Mouse (Mus musculus) heart, postnatal 0 days (tissue): ENCODE data around the gene Timeless. TPM values are rescaled to one million over a fixed set of nuclear protein-coding genes. Genes with fewer than 3 reads are reported as not detected.

Source experiments
- ATAC-seq: fragments of 200-750 bp; cut with Nextera tagmentation; 2 replicates; pipeline ENCODE4 v1.8.0; 2017; ENCODE audit warnings: low read depth, moderate number of reproducible peaks, moderate library complexity; ENCODE audit not compliant: insufficient read depth
- DNase-seq: peaks from one replicate; pipeline ENCODE4 v3.0.0-alpha.2; 2016; ENCODE audit warnings: low spot score
- H3K27ac ChIP-seq: fragments of 300-500 bp; sonication (generic); 2 replicates; pipeline ENCODE4 v1.5.1; 2014; ENCODE audit warnings: low read depth, mild to moderate bottlenecking
- H3K27me3 ChIP-seq: fragments of 300-500 bp; sonication (generic); 2 replicates; pipeline ENCODE4 v1.6.1; 2014; ENCODE audit warnings: low read length, mixed read lengths; ENCODE audit not compliant: control insufficient read depth, insufficient read depth
- H3K36me3 ChIP-seq: fragments of 300-500 bp; sonication (generic); replicated peaks from 2 replicates; pipeline ENCODE4 v1.6.1; 2014; ENCODE audit warnings: low read length, mixed read lengths; ENCODE audit not compliant: control insufficient read depth, insufficient read depth
- H3K4me1 ChIP-seq: fragments of 300-500 bp; sonication (generic); 2 replicates; pipeline ENCODE4 v1.6.1; 2014; ENCODE audit warnings: antibody characterized with exemption; ENCODE audit not compliant: control insufficient read depth, insufficient read depth
- H3K4me2 ChIP-seq: fragments of 300-500 bp; sonication (generic); 2 replicates; pipeline ENCODE4 v1.6.1; 2014; ENCODE audit warnings: low read depth, mild to moderate bottlenecking, low read length, moderate library complexity
- H3K4me3 ChIP-seq: fragments of 300-500 bp; sonication (generic); 2 replicates; pipeline ENCODE4 v1.5.1; 2014; ENCODE audit warnings: low read depth, low read length
- H3K9ac ChIP-seq: fragments of 300-500 bp; sonication (generic); replicated peaks from 2 replicates; pipeline ENCODE4 v1.6.1; 2014; ENCODE audit warnings: low read depth, low read length, mixed read lengths
- H3K9me3 ChIP-seq: fragments of 300-500 bp; sonication (generic); replicated peaks from 2 replicates; pipeline ENCODE4 v1.6.1; 2016; ENCODE audit warnings: low read length; ENCODE audit not compliant: control insufficient read depth
- CTCF ChIP-seq: IDR thresholded peaks from 2 replicates; pipeline ENCODE4 v1.5.1; 2016; ENCODE audit warnings: antibody characterized with exemption, control low read depth, low read depth
- EP300 ChIP-seq: IDR thresholded peaks from 2 replicates; pipeline ENCODE4 v1.6.1; 2016; ENCODE audit warnings: antibody characterized with exemption, low read depth
- WGBS: fragments of 180-500 bp; shearing (Covaris S2); extraction: QIAGEN DNeasy Blood & Tissue Kit; methylation state at CpG from one replicate; pipeline ENCODE4 v1.1.7; 2014; 5-methylcytosine and 5-hydroxymethylcytosine counted together
- polyA plus RNA-seq: library from polyadenylated mRNA; unstranded; fragments of >200 nt; fragmentation: Nextera tagmentation; extraction: Ambion mirVana; gene quantifications from 2 replicates; pipeline ENCODE4 v1.2.1, GENCODE M21; 2015
- total RNA-seq: library from RNA; depleted of rRNA; stranded (reverse); fragments of >200 nt; gene quantifications from 2 replicates; pipeline ENCODE4 v1.2.3, GENCODE M21; 2014; ENCODE audit warnings: low replicate concordance

Gene Timeless
- total and polyA plus RNA-seq, 2 experiments from 2014 or later: 11.1 to 15.2 TPM

GRCm38 (mm10) chr10:128247020-128247732, 15.3 kb downstream of the Timeless start:
- no peaks in the 10 kb centered on the region for H3K9me3 ChIP-seq
- H3K9ac ChIP-seq: no peak overlapping the region
- H3K36me3 ChIP-seq: peaks cover 44% of the 10 kb centered on the region
- peak; percentile 83 for DNase-seq
- peaks cover 12% of the 10 kb centered on the region; the same call in 1 of the 2 replicates for H3K4me1 ChIP-seq
- peak overlapping the region; percentile 84 for H3K27ac ChIP-seq
- H3K4me2 ChIP-seq: peak overlapping the region; percentile 49
- WGBS: 66% methylated on average over 17 of the region's 17 CpGs
- H3K27me3 ChIP-seq: no peaks in the 10 kb centered on the region
- ATAC-seq: peak; percentile 68
- TF ChIP-seq EP300 (peak; percentile 76), CTCF (no peak)
- H3K4me3 ChIP-seq: peak overlapping the region; percentile 33

GRCm38 (mm10) chr10:128250565-128250964, 18.7 kb downstream of the Timeless start:
- ATAC-seq (no peak), DNase-seq (no peak)
- Histone ChIP-seq H3K4me1 (0 out of 2 replicates have a peak, but pooled peaks cover 6% of the 10 kb centered on the region), H3K9me3 (no peaks in the 10 kb centered on the region), H3K27ac (no peak overlapping the region), H3K36me3 (peaks cover 45% of the 10 kb centered on the region), H3K27me3 (no peaks in the 10 kb centered on the region), H3K9ac (no peak overlapping the region), H3K4me2 (no peak overlapping the region), H3K4me3 (no peak overlapping the region)
- WGBS: 92% methylated on average over 13 of the region's 13 CpGs
- TF ChIP-seq CTCF (no peak), EP300 (no peak)

- H3K27ac ChIP-seq: no peak within 1 kb of the TSS
- H3K4me1 ChIP-seq: no peaks in the 10 kb centered on the region
- no peaks in the 10 kb centered on the region for H3K27me3 ChIP-seq
- no peak within 1 kb of the TSS for H3K4me2 ChIP-seq
- WGBS: 80% methylated on average over 4 of the region's 4 CpGs
- H3K36me3 ChIP-seq: peaks cover 37% of the 10 kb centered on the region
- no peak within 1 kb of the TSS for H3K9ac ChIP-seq
- no peaks in the 10 kb centered on the region for H3K9me3 ChIP-seq
- no peak for TF ChIP-seq EP300
- no peak for TF ChIP-seq CTCF
- ATAC-seq: no peak
- DNase-seq: no peak
- no peak within 1 kb of the TSS for H3K4me3 ChIP-seq
Measured at GRCm38 (mm10) chr10:128253677-128254255, 21.9 kb downstream of the Timeless start, which contains the start of gene Apon. Gene Apon (plus strand): TSS chr10:128254096.

- Histone ChIP-seq H3K27me3 (no peaks in the 10 kb centered on the region), H3K9me3 (no peaks in the 10 kb centered on the region), H3K9ac (no peak overlapping the region), H3K27ac (no peak overlapping the region), H3K36me3 (peaks cover 17% of the 10 kb centered on the region), H3K4me2 (no peak overlapping the region), H3K4me3 (no peak overlapping the region), H3K4me1 (no peaks in the 10 kb centered on the region)
- WGBS: 79% methylated on average over 8 of the region's 8 CpGs
- no peak for TF ChIP-seq EP300
- ATAC-seq (no peak), DNase-seq (no peak)
Measured at GRCm38 (mm10) chr10:128255925-128256324, 24.1 kb downstream of the Timeless start.

GRCm38 (mm10) chr10:128256328-128256727, 24.5 kb downstream of the Timeless start:
- Histone ChIP-seq H3K4me3 (no peak overlapping the region), H3K36me3 (peaks cover 13% of the 10 kb centered on the region), H3K9ac (no peak overlapping the region), H3K9me3 (no peaks in the 10 kb centered on the region), H3K4me1 (no peaks in the 10 kb centered on the region), H3K27ac (no peak overlapping the region), H3K4me2 (no peak overlapping the region), H3K27me3 (no peaks in the 10 kb centered on the region)
- 80% methylated on average over 8 of the region's 8 CpGs for WGBS
- DNase-seq (no peak), ATAC-seq (no peak)
- TF ChIP-seq CTCF (no peak), EP300 (no peak)
